Mouse (Mus musculus) c-Kit-negative CD71-positive TER-119-positive erythroid progenitor cells, embryonic 14.5 days (primary cell): ENCODE results near the gene Vrk3.
"Not testable (repeated sequence)": the region's sequence is repeated elsewhere in the genome, so short reads cannot be mapped to it uniquely, and the experiment has no call there.

Experiments used
- DNase-seq: peaks from one replicate; pipeline ENCODE4 v3.0.0-alpha.2; 2013; ENCODE audit warnings: low read depth, low spot score

The Vrk3 gene

DNA sequence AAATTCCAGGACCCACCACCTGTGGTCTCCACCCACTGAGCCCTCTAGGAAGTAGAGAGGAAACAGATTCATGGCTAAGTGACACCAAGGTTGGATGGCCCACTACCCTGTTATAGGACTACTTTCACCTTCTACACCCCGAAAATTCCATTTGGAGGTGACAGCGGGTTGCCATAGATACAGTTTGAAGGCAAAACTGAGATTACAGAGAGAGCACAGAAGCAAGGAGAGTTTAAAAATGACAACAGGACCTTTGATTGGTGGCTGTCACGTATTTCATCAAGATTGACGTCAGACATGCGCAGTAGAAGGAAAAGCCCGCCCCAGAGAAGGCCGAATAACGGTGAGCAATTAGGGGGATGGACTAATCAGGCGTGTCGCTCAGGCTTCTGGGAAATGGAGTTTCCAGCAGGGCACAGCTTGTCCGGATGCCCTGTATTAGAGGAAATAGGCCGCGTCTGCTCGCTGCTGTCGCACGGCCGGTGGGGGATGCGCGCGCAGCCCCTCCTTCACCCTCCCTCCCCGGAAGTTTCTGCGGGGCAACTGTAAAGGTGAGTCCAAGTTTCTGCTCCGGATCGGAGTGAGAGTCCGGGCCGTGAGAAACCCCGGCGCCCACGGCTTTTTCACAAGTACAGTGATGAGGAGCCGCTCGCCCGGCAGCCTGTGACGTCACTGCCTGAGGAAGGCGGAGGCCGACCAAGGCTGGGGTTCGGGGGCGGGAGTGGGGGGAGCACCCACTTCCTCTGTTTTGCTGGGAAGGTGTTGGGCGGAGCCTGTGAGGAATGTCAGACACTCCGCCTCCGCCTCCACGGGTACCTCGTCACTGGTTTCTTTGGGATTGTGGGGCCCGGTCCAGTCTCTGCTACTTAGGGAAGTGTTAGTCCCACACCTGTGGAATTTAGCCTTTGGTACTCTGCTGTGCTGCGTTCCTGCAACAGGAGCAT lies at the start of gene Vrk3:
Gene Vrk3, plus strand, starts transcription at position 313 of the 944 bp plus-strand sequence.
- DNase-seq, result peak; percentile 95

DNA sequence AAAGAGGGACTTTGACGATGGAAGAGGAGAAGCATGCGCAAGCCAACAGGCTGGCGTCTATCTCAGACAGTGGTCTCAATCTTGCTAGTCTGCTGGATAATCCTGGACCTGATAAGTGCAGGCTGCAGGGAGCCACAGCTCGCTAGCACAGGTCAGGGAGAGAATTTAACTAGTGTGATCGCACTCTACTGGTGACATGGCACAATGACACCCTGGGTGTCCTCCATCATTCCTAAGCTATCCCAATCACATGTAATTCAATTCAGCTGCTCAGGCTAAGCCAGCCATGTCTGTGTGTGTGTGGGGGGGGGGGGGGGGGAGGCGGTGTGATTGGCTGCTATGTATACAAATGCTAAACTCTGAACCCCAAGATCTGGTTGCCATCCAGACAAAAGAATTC lies 46.3 kb upstream of the Vrk3 start:
- DNase-seq, result no peak

DNA sequence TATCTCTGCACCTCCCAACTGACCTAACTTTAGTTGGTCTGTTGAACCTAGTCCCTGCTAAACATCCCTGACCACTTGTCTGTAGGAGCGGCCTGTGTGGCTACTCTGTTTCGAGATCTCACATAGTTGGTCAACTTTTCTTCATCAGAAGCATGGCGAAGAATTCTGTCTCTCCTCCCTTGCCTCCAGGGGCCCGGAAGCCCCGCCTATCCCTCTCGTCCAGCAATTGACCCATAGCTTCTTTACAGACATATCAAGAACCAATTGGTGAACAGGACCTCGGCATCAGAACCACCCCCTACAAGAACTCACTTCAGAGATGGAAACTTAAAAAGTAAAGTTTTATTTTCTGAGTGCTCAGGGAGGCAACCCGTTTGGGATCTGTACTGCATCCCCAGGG lies 45.2 kb upstream of the Vrk3 start:
- no peak for DNase-seq

DNA sequence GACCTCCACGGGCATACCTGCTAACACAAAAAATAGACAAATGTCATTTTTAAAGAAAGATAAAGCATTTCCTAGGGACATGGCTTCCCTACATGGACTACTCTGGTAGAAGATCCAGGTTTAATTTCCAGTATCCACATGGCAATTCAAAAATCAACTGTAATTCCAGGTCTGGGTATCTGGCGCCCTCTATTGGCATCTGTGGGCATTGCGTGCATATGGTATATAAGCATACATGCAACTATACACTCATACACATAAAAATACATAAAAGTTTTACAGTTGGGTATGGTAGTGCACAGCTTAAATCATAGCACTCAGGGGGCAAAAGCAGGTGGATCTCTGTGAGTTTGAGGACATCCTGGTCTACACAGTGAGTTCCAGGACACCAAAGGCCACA lies 43.9 kb upstream of the Vrk3 start:
- peak; percentile 27 for DNase-seq

DNA sequence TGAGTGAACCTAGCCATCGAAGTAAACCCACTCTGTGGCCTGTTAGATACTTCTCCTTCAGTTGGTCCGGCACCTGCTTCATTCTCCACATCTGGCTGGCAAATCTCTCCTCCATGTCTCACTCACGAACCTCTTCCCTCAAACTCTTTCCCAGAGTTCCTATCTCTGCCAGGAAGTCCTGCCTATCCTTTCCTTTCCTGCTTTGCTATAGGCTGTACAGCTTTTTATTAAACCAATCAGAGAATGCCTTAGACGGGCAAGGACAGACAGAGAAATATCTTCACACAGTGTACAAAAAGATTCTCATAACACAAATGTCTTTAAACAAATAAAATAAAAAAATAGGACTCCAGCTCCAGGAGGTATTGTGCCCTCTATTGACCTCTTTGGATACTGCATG lies 43.1 kb upstream of the Vrk3 start:
- DNase-seq, result no peak

DNA sequence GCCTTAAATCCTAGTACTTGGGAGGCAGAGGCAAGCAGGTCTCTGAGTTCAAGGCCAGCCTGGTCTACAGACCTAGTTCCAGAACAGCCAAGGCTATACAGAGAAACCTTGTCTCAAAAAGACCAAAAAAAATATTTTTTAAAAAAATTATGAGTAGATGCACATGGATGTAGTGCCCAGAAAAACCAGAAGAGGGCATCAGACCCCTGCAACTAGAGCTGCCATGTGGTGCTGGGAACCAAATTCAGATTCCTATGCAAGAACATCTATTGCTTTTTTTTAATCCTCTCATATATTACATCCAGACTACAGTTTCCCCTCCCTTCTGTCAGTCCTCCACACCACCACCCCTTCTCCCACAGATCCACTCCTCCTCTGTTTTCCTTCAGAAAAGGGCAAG lies 41.9 kb upstream of the Vrk3 start:
- no peak for DNase-seq

DNA sequence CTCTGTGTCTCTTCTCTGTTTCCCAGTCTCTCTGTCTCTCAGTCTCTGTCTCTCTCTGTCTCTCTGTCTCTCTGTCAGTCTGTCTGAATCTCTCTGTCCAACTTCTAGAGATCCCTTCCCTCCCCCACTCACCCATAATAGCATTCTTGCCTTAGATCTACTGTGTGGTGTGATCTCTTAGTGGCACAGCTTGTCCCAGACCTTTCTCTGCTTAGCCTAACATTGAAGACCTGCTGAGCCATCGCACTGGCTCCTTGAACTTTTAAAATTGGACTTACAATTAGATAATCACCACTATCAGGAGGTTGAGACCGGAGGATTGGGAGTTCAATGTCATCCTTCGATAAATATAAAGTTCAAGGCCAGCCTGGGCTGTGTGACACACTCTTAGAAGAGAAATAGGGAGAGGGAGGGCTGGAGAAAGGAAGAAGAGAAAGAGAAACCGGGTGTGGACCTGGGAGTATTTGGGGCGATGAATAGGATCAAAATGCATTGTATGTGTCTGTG lies 41.0 kb upstream of the Vrk3 start:
- DNase-seq, result no peak

DNA sequence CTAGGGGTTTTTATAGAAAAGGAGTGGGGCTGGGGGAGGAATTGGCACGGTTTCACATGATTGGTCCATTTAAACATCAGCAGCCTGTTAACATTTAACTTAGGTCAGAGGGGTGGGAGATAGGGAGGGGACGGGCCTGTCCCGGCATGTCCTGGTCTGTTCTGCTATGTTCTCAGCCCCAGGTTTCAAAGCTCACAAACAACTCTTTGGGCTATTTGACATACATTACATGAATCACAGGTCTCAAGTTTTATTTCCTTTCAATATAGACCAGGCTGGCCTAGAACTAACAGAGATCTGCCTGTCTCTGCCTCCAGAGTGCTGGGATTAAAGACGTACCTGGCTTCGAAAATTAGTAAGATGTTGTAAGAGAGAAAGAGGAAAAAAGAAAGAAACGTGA lies 40.1 kb upstream of the Vrk3 start:
- DNase-seq, result not testable (repeated sequence)

DNA sequence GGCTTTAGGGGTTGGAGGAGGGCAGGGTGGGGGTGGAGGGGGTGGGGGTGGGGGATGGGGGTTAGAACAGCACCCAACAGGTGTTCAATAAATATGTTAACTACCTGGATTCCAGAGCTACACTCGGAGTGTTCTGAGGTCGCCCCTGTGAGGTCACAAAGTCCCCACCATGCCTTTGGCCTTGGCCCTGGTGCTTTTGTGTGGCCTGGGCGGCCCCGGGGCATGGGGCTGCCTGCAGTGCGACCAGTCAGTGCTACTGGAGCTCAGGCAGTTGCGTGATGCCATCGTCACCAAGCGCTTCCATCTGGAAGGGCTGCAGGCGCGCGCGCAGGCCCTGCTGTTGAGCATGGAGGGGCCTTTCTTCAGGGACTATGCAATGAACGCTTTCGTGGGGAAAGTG lies 39.6 kb upstream of the Vrk3 start, which contains the start of gene Izumo2:
Gene Izumo2, plus strand, starts transcription at position 169 of the 400 bp plus-strand sequence.
- no peak for DNase-seq

DNA sequence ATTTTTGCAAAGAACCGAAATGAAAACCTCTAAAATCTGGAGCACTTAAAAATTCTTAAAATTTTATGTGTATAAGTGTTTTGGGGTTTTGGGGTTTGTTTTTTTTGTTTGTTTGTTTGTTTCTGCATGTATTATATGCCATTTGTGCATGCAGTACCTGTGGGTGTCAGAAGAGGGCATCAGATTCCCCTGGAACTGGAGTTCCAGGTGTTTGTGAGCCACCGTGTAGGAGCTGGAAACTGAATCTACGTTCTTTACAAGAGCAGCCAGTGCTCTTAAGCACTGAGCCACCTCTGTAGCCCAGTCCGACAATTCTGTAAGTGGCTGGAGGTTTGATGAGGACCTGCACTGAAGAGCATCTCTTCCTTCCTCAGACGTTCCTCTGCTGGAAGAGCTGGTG lies 38.3 kb upstream of the Vrk3 start:
- DNase-seq, result no peak

DNA sequence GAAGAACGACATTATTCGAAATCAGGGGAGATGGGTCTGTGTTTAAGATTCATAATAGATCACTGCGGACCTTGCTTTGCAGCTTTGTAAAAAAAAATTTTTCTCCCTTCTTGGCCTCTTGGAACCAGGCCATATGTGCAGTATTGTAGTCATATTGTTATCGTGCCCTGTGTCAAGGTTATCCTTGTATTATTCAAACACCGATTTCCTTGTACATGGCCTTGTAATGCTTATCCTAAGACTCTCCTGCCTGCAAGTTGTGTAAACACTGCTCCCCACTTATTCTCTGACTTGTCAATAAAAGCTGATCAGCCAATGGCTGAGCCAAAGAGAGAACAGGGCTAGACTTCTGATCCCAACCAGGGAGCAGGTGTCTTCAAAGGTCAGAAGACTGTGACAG lies 26.2 kb upstream of the Vrk3 start:
- DNase-seq, result no peak

DNA sequence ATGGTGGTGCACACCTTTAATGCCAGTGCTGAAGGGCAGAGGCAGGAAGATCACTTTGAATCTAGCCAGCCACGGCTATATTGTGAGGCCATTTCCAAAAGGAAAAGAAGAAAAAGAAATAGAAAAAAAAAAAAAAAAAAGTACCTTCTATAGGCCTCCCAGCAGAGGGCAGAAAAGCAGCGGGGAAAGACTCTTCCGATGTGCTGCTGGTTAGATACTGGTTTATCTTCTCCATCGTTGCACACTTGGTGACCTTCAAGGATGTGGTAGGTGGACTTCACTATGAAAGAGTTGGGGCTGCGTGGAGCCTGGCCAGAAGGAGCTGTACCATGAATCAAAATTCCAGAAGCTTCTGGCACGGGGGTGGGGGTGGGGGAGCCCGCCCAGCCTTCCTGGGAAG lies 23.9 kb upstream of the Vrk3 start:
- no peak for DNase-seq

DNA sequence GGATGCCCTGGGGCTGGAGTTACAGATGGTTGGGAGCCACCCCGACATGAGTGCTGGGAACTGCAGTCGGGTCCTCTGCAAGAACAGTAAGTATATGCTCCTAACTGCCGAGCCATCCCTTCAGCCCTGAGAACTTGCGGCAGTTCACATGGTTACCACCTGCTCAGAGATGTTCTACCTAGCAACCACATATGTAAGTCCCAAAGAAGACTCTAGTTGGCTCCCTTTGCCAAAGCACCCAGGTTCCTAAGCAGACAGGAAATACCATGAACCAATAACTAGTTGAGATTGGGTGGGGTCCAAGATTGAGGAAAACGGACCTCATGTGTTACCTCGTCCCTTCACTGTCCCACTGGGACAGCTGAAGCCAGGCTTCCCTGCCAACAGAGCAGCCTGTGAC lies 21.9 kb upstream of the Vrk3 start:
- no peak for DNase-seq

DNA sequence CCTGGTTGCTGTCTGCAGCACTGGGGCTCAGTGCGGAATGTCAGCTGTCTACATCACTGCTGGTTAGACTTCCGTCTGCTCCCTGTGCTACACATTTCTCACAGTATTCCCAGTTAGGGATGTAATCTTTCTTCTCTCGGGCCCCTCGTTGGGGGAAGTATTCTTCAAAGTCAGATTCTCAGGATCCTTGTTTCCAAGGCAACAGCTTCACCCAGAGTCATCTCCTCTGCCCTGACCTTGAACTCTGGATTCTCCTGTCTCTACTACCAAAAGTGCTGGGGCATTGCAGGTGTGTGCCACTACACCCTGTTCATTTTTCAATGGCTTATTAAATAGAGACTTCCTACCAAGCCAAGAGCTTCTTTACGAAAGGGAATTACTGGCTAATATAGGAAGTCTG lies 21.1 kb upstream of the Vrk3 start:
- DNase-seq, result no peak

DNA sequence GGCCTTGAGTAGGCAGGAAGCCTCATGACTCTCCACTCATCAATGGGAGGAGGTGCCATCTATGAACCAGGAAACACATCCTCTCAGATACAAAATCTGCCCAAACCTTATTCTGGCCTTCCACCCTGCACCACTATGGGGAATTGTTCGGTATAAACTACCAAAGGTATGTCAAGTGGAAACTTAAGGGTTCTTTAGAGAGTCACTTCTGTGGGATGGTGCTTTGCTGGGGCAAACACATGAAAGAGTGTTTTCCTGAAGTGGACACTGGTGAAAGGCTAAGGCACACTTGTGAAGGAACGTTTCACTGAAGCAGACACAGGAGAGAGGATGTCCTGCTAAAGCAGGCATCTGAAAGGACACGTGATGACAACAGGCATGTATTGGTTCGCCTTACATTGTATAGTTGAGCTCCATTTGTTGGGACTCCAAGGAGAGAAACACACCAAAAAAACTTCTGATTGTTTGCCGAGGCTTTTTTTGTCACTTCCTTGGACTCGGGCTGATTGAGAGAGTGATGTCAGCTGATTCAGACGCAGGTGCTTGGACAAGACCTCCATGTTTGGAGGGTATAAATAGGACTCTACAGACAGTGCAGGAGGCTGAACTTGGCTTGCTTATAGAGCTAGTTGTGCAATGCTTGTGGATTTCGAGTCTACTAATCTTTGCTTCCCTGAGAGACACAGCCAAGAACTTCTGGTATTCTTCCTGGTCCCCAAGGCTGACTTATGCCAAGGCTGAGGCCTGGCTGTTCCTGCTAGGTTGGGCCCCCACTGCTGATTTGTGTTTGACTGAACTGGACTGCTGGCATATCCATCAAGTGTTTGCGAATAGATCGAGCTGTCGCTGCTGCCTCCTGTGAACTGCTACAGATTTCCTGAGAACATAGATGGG lies 19.9 kb upstream of the Vrk3 start:
- no peak for DNase-seq

DNA sequence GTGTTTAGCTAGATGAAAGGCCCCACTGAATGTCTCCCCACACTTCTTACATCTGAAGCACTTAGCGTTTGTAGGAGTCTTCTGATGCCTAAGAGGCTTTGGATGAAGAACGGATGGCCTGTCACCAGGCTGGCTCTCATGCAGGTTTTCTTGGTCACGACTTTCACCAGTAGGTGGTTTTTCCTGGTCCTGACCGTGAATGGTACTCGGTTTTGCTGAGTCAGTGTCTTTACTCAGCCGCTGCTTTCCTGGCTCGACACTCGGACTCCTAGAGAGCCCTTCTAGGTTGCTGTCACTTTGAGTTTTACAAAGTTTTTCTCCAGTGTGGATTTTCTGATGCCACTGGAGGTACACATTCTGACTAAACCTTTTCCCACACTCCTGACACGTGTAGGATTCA lies 14.5 kb upstream of the Vrk3 start:
- no peak for DNase-seq

DNA sequence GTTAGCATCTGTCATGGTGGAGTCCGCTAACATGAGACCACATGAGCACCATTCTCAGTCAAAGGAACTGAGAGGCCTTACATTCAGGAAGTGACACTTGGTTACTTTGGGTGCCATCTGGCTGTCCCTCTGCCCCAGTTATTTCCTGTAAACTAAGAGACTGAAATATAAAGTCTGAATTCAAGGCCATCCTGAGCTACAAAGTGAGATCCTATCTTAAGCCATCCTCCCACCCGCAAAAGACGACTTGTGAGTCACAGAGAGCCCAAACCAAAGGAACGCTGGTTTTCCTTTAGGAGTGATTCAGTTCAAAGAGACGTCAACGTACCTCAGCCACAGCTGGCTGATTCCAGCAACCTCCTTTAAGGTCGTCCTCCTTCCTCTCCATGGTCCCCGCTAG lies 6.9 kb upstream of the Vrk3 start:
- DNase-seq, result no peak

DNA sequence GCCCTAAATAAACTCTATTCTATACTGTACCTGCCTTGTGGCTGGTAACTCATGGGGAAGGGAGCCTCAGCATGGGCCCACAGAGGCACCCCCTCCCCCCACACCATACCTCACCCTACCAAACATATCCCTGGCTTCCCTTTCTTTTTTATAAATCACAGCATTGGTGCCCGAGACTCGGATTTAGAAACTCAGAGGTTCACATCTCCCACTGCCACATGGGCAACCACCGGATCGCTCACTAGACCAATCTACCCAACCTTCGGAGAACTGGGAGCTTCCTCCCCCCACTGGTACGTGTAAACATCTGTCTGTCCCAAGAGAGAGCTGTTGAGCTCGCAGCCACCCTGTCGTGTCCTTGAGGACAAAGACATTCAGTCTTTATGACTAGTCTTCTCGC lies 3.9 kb upstream of the Vrk3 start:
- DNase-seq, result no peak

DNA sequence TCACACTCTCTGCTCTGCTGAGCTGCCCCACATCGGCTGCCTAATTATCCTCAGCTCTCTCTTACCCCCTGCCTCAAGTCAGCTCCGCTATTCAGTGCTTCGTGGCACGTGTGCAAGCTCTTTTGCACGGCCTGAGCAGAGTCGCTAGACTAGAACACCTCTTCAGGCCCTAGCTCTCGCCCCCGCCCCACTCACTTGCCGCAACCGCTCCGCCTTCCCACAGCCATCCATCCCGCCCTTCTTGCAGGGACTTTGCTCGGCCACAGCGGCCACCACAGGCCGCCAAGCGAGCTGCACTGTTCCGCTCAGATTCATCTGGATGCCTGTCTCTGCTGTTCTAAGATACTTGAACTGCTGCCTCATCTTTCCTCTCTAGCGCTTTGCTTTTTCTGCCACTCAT lies 3.1 kb upstream of the Vrk3 start:
- peak; percentile 40 for DNase-seq

DNA sequence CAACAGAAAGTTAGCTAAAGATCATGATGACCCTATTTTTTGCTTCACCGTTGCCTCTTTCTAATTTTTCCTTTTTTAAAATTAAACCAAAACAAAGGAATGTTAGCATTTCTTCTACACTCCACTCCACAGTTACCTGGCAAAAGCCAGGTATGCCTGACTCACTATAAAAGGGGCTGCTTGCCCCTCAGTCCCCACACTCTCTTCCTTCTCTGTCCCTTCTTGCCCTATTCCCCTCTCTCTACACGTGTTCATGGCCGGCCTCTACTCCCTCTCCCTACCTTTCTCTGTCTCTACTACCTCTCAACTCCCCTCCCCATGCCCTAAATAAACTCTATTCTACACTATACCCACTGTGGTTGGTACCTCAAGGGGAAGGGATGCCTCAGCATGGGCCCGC lies 1.1 kb upstream of the Vrk3 start:
- no peak for DNase-seq

DNA sequence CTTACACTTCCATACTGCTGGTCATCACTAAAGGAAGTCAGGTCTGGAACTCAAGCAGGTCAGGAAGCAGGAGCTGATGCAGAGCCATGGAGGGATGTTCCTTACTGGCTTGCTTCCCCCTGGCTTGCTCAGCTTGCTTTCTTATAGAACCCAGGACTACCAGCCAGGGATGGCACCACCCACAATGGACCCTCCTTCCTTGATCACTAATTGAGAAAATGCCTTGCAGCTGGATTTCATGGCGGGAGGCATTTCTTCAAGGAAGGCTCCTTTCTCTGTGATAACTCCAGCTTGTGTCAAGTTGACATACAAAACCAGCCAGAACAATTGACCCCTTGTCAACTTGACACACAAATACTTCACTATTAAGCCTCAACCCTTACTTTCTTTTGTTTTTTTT lies 2.7 kb downstream of the Vrk3 start, which contains the start of gene Zfp473:
Gene Zfp473, minus strand, starts transcription at position 101 of the 400 bp plus-strand sequence.
- DNase-seq, result not testable (repeated sequence)

DNA sequence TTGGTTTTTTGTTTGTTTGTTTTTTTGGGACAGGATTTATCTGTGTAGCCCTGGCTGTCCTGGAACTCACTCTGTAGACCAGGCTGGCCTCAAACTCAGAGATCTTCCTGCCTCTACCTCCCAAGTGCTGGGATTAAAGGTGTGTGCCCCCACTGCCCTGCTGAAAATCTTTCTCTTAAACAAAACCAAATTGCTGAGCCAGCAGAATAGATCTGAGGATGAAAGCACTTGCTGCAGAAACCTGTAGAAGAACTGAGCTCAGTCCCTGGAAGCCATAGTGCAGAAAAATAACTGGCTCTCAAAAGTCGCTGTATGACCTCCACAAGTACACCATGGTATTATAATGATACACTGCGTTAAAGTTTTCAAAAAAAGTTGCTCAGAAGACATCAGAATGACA lies 9.0 kb downstream of the Vrk3 start:
- no peak for DNase-seq
